Mouse (Mus musculus): ENCODE results near the gene Hrh3. TPM values are rescaled to one million over a fixed set of nuclear protein-coding genes. Genes with fewer than 3 reads are reported as not detected.
A peak's percentile ranks its signal among the peaks of the same experiment; 100 is the strongest.

The Hrh3 gene
- polyA plus RNA-seq, 1 experiment = 25.4 TPM

- H3K27ac ChIP-seq (ENCODE audit: insufficient read depth, low read length) = 0 out of 2 replicates have a peak overlapping the region, but pooled peaks have one; percentile 3
- no peak overlapping the region for H3K4me3 ChIP-seq (replicated peaks; ENCODE audit: insufficient read depth, low read depth, low read length)
- WGBS = 0% methylated on average over 4 of the region's 4 CpGs
- peak; percentile 31 to 46 for DNase-seq
- TF ChIP-seq POLR2A (IDR thresholded peaks at IDR 0.05; ENCODE audit: borderline replicate concordance, insufficient read depth, low read length) (no peak), CTCF (IDR thresholded peaks at IDR 0.05; ENCODE audit: borderline replicate concordance, insufficient read depth, low read depth, low read length) (no peak)
- H3K4me1 ChIP-seq (ENCODE audit: control insufficient read depth, insufficient read depth, low read length) = peaks cover 36% of the 10 kb centered on the region
- no peaks in the 10 kb centered on the region for H3K27me3 ChIP-seq (ENCODE audit: control insufficient read depth, insufficient read depth, low read length)
These were observed 21.9 kb upstream of the Hrh3 start for GRCm38 (mm10) chr2:180126195-180126594.

- no peak for DNase-seq
- TF ChIP-seq CTCF (IDR thresholded peaks at IDR 0.05; ENCODE audit: borderline replicate concordance, insufficient read depth, low read depth, low read length) = no peak
- WGBS = 95% methylated on average over 2 of the region's 2 CpGs
- no peaks in the 10 kb centered on the region for H3K27me3 ChIP-seq (ENCODE audit: control insufficient read depth, insufficient read depth, low read length)
- H3K27ac ChIP-seq (ENCODE audit: insufficient read depth, low read length) = no peak overlapping the region
- no peak overlapping the region for H3K4me3 ChIP-seq (replicated peaks; ENCODE audit: insufficient read depth, low read depth, low read length)
- peaks cover 34% of the 10 kb centered on the region for H3K4me1 ChIP-seq (ENCODE audit: control insufficient read depth, insufficient read depth, low read length)
These were observed 19.9 kb upstream of the Hrh3 start for GRCm38 (mm10) chr2:180124192-180124591.

GRCm38 (mm10) chr2:180120292-180120761, 16.0 kb upstream of the Hrh3 start:
- Histone ChIP-seq H3K4me3 (replicated peaks; ENCODE audit: insufficient read depth, low read depth, low read length) (peak overlapping the region; percentile 81), H3K27ac (ENCODE audit: insufficient read depth, low read length) (no peak overlapping the region), H3K4me1 (ENCODE audit: control insufficient read depth, insufficient read depth, low read length) (peaks cover 18% of the 10 kb centered on the region), H3K27me3 (ENCODE audit: control insufficient read depth, insufficient read depth, low read length) (no peaks in the 10 kb centered on the region)
- WGBS = 33% methylated on average over 5 of the region's 5 CpGs
- no peak for TF ChIP-seq POLR2A (IDR thresholded peaks at IDR 0.05; ENCODE audit: borderline replicate concordance, insufficient read depth, low read length)
- no peak for TF ChIP-seq CTCF (IDR thresholded peaks at IDR 0.05; ENCODE audit: borderline replicate concordance, insufficient read depth, low read depth, low read length)
- DNase-seq = no peak

- H3K4me3 ChIP-seq (replicated peaks; ENCODE audit: insufficient read depth, low read depth, low read length) = peak overlapping the region; percentile 81
- TF ChIP-seq POLR2A (IDR thresholded peaks at IDR 0.05; ENCODE audit: borderline replicate concordance, insufficient read depth, low read length) = no peak
- TF ChIP-seq CTCF (IDR thresholded peaks at IDR 0.05; ENCODE audit: borderline replicate concordance, insufficient read depth, low read depth, low read length) = no peak
- peak overlapping the region; percentile 5; the same call in 1 of the 2 replicates for H3K27ac ChIP-seq (ENCODE audit: insufficient read depth, low read length)
- H3K27me3 ChIP-seq (ENCODE audit: control insufficient read depth, insufficient read depth, low read length) = no peaks in the 10 kb centered on the region
- no peak for DNase-seq
- WGBS = under 1% methylated on average over 64 of the region's 68 CpGs
- H3K4me1 ChIP-seq (ENCODE audit: control insufficient read depth, insufficient read depth, low read length) = peaks cover 20% of the 10 kb centered on the region
These were observed 15.4 kb upstream of the Hrh3 start for GRCm38 (mm10) chr2:180119439-180120291.

GRCm38 (mm10) chr2:180118661-180119438, 14.6 kb upstream of the Hrh3 start, which contains the start of gene Osbpl2:
Gene Osbpl2, plus strand, starts transcription at chr2:180119306.
- H3K4me1 ChIP-seq (ENCODE audit: control insufficient read depth, insufficient read depth, low read length) = peaks cover 25% of the 10 kb centered on the region
- 1% methylated on average over 47 of the region's 55 CpGs for WGBS
- peak; percentile 100 for DNase-seq
- no peaks in the 10 kb centered on the region for H3K27me3 ChIP-seq (ENCODE audit: control insufficient read depth, insufficient read depth, low read length)
- H3K4me3 ChIP-seq (replicated peaks; ENCODE audit: insufficient read depth, low read depth, low read length) = peak within 1 kb of the TSS; percentile 81
- H3K27ac ChIP-seq (ENCODE audit: insufficient read depth, low read length) = peak within 1 kb of the TSS; percentile 56
- TF ChIP-seq POLR2A (IDR thresholded peaks at IDR 0.05; ENCODE audit: borderline replicate concordance, insufficient read depth, low read length) = peak; percentile 64
- TF ChIP-seq CTCF (IDR thresholded peaks at IDR 0.05; ENCODE audit: borderline replicate concordance, insufficient read depth, low read depth, low read length) = no peak

DNA sequence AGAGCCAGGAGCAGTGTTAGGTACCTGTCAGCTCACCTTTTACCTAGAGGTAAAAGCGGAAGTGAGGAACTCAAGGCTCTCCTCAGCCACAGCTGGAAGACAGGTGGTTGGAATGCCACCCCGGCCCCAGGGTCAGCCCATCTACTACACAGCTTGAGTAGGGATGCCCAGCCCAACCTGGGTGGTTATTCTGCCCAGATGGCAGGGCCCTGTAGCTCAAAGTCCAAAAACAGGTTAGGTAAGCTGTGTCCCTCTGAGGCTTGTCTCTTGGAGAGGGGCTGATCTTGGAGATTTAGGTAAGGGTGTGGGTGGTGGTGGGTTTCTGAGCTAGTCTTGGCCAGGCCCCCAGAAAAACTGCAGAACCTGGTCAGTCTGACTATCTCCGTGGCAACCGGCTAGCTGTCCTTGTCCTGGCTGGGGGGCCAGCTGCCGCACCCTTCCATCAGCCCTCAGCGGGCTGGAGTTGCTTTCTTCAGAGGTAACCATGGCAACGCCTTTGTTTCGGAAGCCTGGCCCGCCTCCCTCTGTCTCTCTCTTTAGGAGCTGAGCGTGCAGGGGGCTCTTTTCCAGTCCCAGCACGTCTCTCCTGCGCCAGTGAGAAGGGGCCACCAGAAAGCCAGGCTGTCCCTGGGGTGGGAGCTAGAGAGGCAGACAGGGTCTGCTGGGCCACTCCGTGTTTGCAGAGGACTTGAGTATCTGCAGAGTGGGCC, 13.4 kb upstream of the Hrh3 start:
- no peaks in the 10 kb centered on the region for H3K27me3 ChIP-seq (ENCODE audit: control insufficient read depth, insufficient read depth, low read length)
- WGBS = 26% methylated on average over 13 of the region's 13 CpGs
- H3K4me3 ChIP-seq (replicated peaks; ENCODE audit: insufficient read depth, low read depth, low read length) = no peak overlapping the region
- H3K4me1 ChIP-seq (ENCODE audit: control insufficient read depth, insufficient read depth, low read length) = peaks cover 31% of the 10 kb centered on the region
- no peak overlapping the region for H3K27ac ChIP-seq (ENCODE audit: insufficient read depth, low read length)
- TF ChIP-seq CTCF (IDR thresholded peaks at IDR 0.05; ENCODE audit: borderline replicate concordance, insufficient read depth, low read depth, low read length) (no peak), POLR2A (IDR thresholded peaks at IDR 0.05; ENCODE audit: borderline replicate concordance, insufficient read depth, low read length) (no peak)
- peak; percentile 35 to 48 for DNase-seq

DNA sequence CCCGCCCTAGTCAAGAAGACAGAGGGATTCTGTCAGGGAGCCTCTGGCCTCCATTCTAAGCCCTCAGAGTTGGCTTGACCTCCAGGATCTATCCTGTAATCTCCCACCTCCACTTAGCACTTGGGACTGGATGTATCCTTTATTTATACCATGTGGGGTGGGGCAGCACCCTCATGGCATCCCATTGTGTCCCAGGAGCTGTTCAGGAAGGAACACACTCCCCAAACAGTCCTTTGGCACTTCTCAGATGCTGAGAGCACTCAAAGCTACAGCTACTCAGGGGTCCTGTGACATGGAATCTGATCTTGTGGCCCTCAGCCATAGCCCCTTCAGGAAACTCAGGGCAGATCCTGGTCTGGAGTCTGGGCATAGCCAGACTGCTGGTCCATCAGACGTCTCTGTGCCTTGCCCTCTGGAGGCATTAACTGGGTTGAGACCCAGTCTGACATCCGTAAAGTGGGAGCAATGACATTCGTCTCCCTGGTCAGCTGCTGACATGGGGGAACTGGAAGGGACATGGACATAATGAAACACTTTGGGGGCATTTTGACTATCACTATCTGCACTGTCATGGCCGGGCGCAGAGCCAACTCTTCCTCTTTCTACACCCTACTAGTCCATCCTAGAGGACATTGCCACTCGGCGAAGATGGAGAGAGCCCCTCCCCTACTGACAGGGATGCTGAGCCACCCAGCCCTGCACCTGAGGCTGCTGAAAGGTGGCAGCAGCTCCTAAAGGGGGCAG, 12.6 kb upstream of the Hrh3 start:
- TF ChIP-seq CTCF (IDR thresholded peaks at IDR 0.05; ENCODE audit: borderline replicate concordance, insufficient read depth, low read depth, low read length) (no peak), POLR2A (IDR thresholded peaks at IDR 0.05; ENCODE audit: borderline replicate concordance, insufficient read depth, low read length) (no peak)
- Histone ChIP-seq H3K27me3 (ENCODE audit: control insufficient read depth, insufficient read depth, low read length) (no peaks in the 10 kb centered on the region), H3K4me3 (replicated peaks; ENCODE audit: insufficient read depth, low read depth, low read length) (no peak overlapping the region), H3K27ac (ENCODE audit: insufficient read depth, low read length) (no peak overlapping the region), H3K4me1 (ENCODE audit: control insufficient read depth, insufficient read depth, low read length) (peaks cover 31% of the 10 kb centered on the region)
- WGBS = 79% methylated on average over 8 of the region's 8 CpGs
- DNase-seq = peak; percentile 34 to 37

All from cerebellum, adult 2 months (tissue).